Mouse (Mus musculus): ENCODE results near the gene Ski.

- TF ChIP-seq CTCF (IDR thresholded peaks at IDR 0.05) (no peak), EP300 (IDR thresholded peaks at IDR 0.05) (peak; percentile 97)
These were observed 44.1 kb downstream of the Ski start for GRCm38 (mm10) chr4:155178274-155178673.
